Mouse (Mus musculus) CH12.LX (cell line): Measurements from ENCODE around the gene Macf1. TPM values are rescaled to one million over a fixed set of nuclear protein-coding genes. Genes with fewer than 3 reads are reported as not detected.

Source experiments
- DNase-seq: peaks from one replicate; pipeline ENCODE4 v3.0.0-alpha.2; 2013; ENCODE audit errors: extremely low read depth
- H3K27ac ChIP-seq: 2 replicates; pipeline ENCODE4 v1.5.1; 2012; ENCODE audit warnings: low read depth, mild to moderate bottlenecking, control low read depth, moderate library complexity; ENCODE audit not compliant: insufficient read depth
- H3K27me3 ChIP-seq: replicated peaks from 2 replicates; pipeline ENCODE3; 2012; ENCODE audit warnings: inconsistent platforms
- H3K36me3 ChIP-seq, 2 experiments: replicated peaks in 1 of 2; 2 replicates each; pipeline versions ENCODE3 to v1.6.1; 2012; ENCODE audit warnings: inconsistent platforms in 1 of 2, low read length in 1 of 2, mild to moderate bottlenecking in 1 of 2, mixed read lengths in 1 of 2, moderate library complexity in 1 of 2; ENCODE audit not compliant: control insufficient read depth in 1 of 2, insufficient read depth in 1 of 2
- H3K4me1 ChIP-seq, 2 experiments: 2 replicates each; pipeline ENCODE4 v1.6.1; 2012; ENCODE audit warnings: inconsistent platforms in 1 of 2, moderate library complexity in 1 of 2; ENCODE audit not compliant: insufficient read depth in 2 of 2, control insufficient read depth in 1 of 2
- H3K4me2 ChIP-seq: 2 replicates; pipeline ENCODE4 v1.6.1; 2012; ENCODE audit warnings: low read depth, mild to moderate bottlenecking, control low read depth; ENCODE audit not compliant: poor library complexity, insufficient read depth, severe bottlenecking
- H3K4me3 ChIP-seq, 3 experiments: fragments of 150-350 bp in 1 of 3; sonication (generic) in 1 of 3; replicated peaks in 1 of 3; 2 replicates each; pipeline versions ENCODE3 to v1.5.1; 2011 to 2012; ENCODE audit warnings: low read depth in 2 of 3, low read length in 2 of 3, mild to moderate bottlenecking in 2 of 3, moderate library complexity in 2 of 3, control low read depth in 1 of 3, improper control_type of control experiment in 1 of 3, inconsistent platforms in 1 of 3, mixed read lengths in 1 of 3; ENCODE audit not compliant: poor library complexity in 1 of 3
- H3K79me2 ChIP-seq: replicated peaks from 2 replicates; pipeline ENCODE4 v1.6.1; 2012; ENCODE audit warnings: mild to moderate bottlenecking, moderate library complexity; ENCODE audit not compliant: control insufficient read depth, poor library complexity, insufficient read depth, severe bottlenecking; ENCODE audit errors: extremely low read depth
- H3K9ac ChIP-seq: 2 replicates; pipeline ENCODE4 v1.6.1; 2012; ENCODE audit warnings: low read depth, mild to moderate bottlenecking, control low read depth, moderate library complexity; ENCODE audit not compliant: insufficient read depth
- H3K9me3 ChIP-seq: replicated peaks from 2 replicates; pipeline ENCODE3; 2012; ENCODE audit warnings: low read length, inconsistent platforms, mixed read lengths
- BHLHE40 ChIP-seq: IDR thresholded peaks from 2 replicates; pipeline ENCODE4 v1.6.1; 2011; ENCODE audit warnings: mild to moderate bottlenecking, low read depth, low read length, improper control_type of control experiment
- CHD1 ChIP-seq: IDR thresholded peaks from 2 replicates; pipeline ENCODE4 v1.6.1; 2012; ENCODE audit warnings: low read depth, low read length, improper control_type of control experiment, inconsistent platforms
- CHD2 ChIP-seq: IDR thresholded peaks from 2 replicates; pipeline ENCODE4 v1.6.1; 2011; ENCODE audit warnings: low read length, improper control_type of control experiment
- CTCF ChIP-seq, 2 experiments: IDR thresholded peaks in 1 of 2; conservative IDR thresholded peaks in 1 of 2; 2 replicates each; pipeline ENCODE4 v1.5.1; 2011 to 2012; ENCODE audit warnings: low read depth in 2 of 2, low read length in 2 of 2, improper control_type of control experiment in 1 of 2, inconsistent platforms in 1 of 2, mild to moderate bottlenecking in 1 of 2, moderate library complexity in 1 of 2
- E2F4 ChIP-seq: IDR thresholded peaks from 2 replicates; pipeline ENCODE4 v1.6.1; 2011; ENCODE audit warnings: low read depth, low read length, improper control_type of control experiment; ENCODE audit not compliant: insufficient replicate concordance
- ELF1 ChIP-seq: IDR thresholded peaks from 2 replicates; pipeline ENCODE4 v1.6.1; 2014; ENCODE audit warnings: low read depth, mild to moderate bottlenecking, inconsistent platforms, low read length, improper control_type of control experiment
- EP300 ChIP-seq: IDR thresholded peaks from 2 replicates; pipeline ENCODE4 v1.6.1; 2011; ENCODE audit warnings: low read length, improper control_type of control experiment
- ETS1 ChIP-seq: conservative IDR thresholded peaks from 2 replicates; pipeline ENCODE4 v1.6.1; 2012; ENCODE audit warnings: low read depth, mild to moderate bottlenecking, inconsistent platforms, low read length, improper control_type of control experiment, moderate library complexity
- GABPA ChIP-seq: IDR thresholded peaks from 2 replicates; pipeline ENCODE4 v1.6.1; 2012; ENCODE audit warnings: low read depth, low read length, improper control_type of control experiment, inconsistent platforms; ENCODE audit not compliant: insufficient replicate concordance
- HCFC1 ChIP-seq: IDR thresholded peaks from 2 replicates; pipeline ENCODE4 v1.6.1; 2012; ENCODE audit warnings: low read depth, mild to moderate bottlenecking, inconsistent platforms, low read length, improper control_type of control experiment
- IRF4 ChIP-seq: IDR thresholded peaks from 2 replicates; pipeline ENCODE4 v1.6.1; 2014; ENCODE audit warnings: low read depth, mild to moderate bottlenecking, inconsistent platforms, low read length, improper control_type of control experiment
- JUN ChIP-seq: IDR thresholded peaks from 2 replicates; pipeline ENCODE4 v1.6.1; 2011; ENCODE audit warnings: low read depth, mild to moderate bottlenecking, low read length, improper control_type of control experiment, moderate library complexity; ENCODE audit not compliant: insufficient read depth
- JUND ChIP-seq: conservative IDR thresholded peaks from 2 replicates; pipeline ENCODE4 v1.6.1; 2011; ENCODE audit warnings: low read depth, low read length, improper control_type of control experiment
- KAT2A ChIP-seq: IDR thresholded peaks from 2 replicates; pipeline ENCODE4 v1.6.1; 2012; ENCODE audit warnings: low read length, improper control_type of control experiment, inconsistent platforms; ENCODE audit not compliant: insufficient replicate concordance
- MAFK ChIP-seq: IDR thresholded peaks from 2 replicates; pipeline ENCODE4 v1.6.1; 2011; ENCODE audit warnings: low read length, improper control_type of control experiment; ENCODE audit not compliant: insufficient replicate concordance
- MAX ChIP-seq: IDR thresholded peaks from 2 replicates; pipeline ENCODE4 v1.6.1; 2011; ENCODE audit warnings: low read length, improper control_type of control experiment
- MAZ ChIP-seq: IDR thresholded peaks from 2 replicates; pipeline ENCODE4 v1.6.1; 2012; ENCODE audit warnings: low read depth, mild to moderate bottlenecking, inconsistent platforms, low read length, improper control_type of control experiment, moderate library complexity
- MEF2A ChIP-seq: IDR thresholded peaks from 2 replicates; pipeline ENCODE4 v1.6.1; 2014; ENCODE audit warnings: low read depth, mild to moderate bottlenecking, inconsistent platforms, low read length, improper control_type of control experiment, borderline replicate concordance
- MXI1 ChIP-seq: IDR thresholded peaks from 2 replicates; pipeline ENCODE4 v1.6.1; 2011; ENCODE audit warnings: mild to moderate bottlenecking, low read depth, low read length, improper control_type of control experiment
- MYC ChIP-seq: IDR thresholded peaks from 2 replicates; pipeline ENCODE4 v1.6.1; 2011; ENCODE audit warnings: low read depth, mild to moderate bottlenecking, improper control_type of control experiment, low read length
- NELFE ChIP-seq: IDR thresholded peaks from 2 replicates; pipeline ENCODE4 v1.6.1; 2011; ENCODE audit warnings: low read depth, low read length, improper control_type of control experiment
- NRF1 ChIP-seq: IDR thresholded peaks from 2 replicates; pipeline ENCODE4 v1.6.1; 2014; ENCODE audit warnings: low read depth, mild to moderate bottlenecking, inconsistent platforms, low read length, improper control_type of control experiment, moderate library complexity
- PAX5 ChIP-seq: IDR thresholded peaks from 2 replicates; pipeline ENCODE4 v1.6.1; 2012; ENCODE audit warnings: low read length, inconsistent platforms, mixed read lengths
- POLR2A ChIP-seq: IDR thresholded peaks from 2 replicates; pipeline ENCODE4 v1.6.1; 2011; ENCODE audit warnings: low read depth, mild to moderate bottlenecking, improper control_type of control experiment, low read length
- POLR2AphosphoS2 ChIP-seq: IDR thresholded peaks from 2 replicates; pipeline ENCODE4 v1.6.1; 2011; ENCODE audit warnings: low read depth, low read length, improper control_type of control experiment
- RAD21 ChIP-seq: IDR thresholded peaks from 2 replicates; pipeline ENCODE4 v1.6.1; 2011; ENCODE audit warnings: low read depth, mild to moderate bottlenecking, low read length, improper control_type of control experiment, moderate library complexity
- RCOR1 ChIP-seq: conservative IDR thresholded peaks from 2 replicates; pipeline ENCODE4 v1.6.1; 2012; ENCODE audit warnings: low read depth, mild to moderate bottlenecking, inconsistent platforms, low read length, improper control_type of control experiment
- SIN3A ChIP-seq: IDR thresholded peaks from 2 replicates; pipeline ENCODE4 v1.6.1; 2012; ENCODE audit warnings: low read length, improper control_type of control experiment, inconsistent platforms
- SMC3 ChIP-seq: IDR thresholded peaks from 2 replicates; pipeline ENCODE4 v1.6.1; 2011; ENCODE audit warnings: low read depth, low read length, improper control_type of control experiment
- TBP ChIP-seq: conservative IDR thresholded peaks from 2 replicates; pipeline ENCODE4 v1.6.1; 2011; ENCODE audit warnings: low read depth, low read length, improper control_type of control experiment
- TCF12 ChIP-seq: IDR thresholded peaks from 2 replicates; pipeline ENCODE4 v1.6.1; 2014; ENCODE audit warnings: low read depth, mild to moderate bottlenecking, inconsistent platforms, low read length, improper control_type of control experiment
- UBTF ChIP-seq: IDR thresholded peaks from 2 replicates; pipeline ENCODE4 v1.6.1; 2012; ENCODE audit warnings: low read depth, mild to moderate bottlenecking, inconsistent platforms, low read length, improper control_type of control experiment, moderate library complexity
- USF1 ChIP-seq: IDR thresholded peaks from 2 replicates; pipeline ENCODE4 v1.6.1; 2014; ENCODE audit warnings: low read depth, mild to moderate bottlenecking, inconsistent platforms, low read length, improper control_type of control experiment
- USF2 ChIP-seq: conservative IDR thresholded peaks from 2 replicates; pipeline ENCODE4 v1.6.1; 2011; ENCODE audit warnings: low read depth, low read length, improper control_type of control experiment
- ZC3H11A ChIP-seq: IDR thresholded peaks from 2 replicates; pipeline ENCODE4 v1.6.1; 2012; ENCODE audit warnings: low read depth, mild to moderate bottlenecking, inconsistent platforms, low read length, improper control_type of control experiment
- ZKSCAN1 ChIP-seq: IDR thresholded peaks from 2 replicates; pipeline ENCODE4 v1.6.1; 2012; ENCODE audit warnings: low read depth, inconsistent platforms, low read length, improper control_type of control experiment, borderline replicate concordance
- ZMIZ1 ChIP-seq: IDR thresholded peaks from 2 replicates; pipeline ENCODE4 v1.6.1; 2012; ENCODE audit warnings: low read depth, mild to moderate bottlenecking, inconsistent platforms, low read length, improper control_type of control experiment
- ZNF384 ChIP-seq: IDR thresholded peaks from 2 replicates; pipeline ENCODE4 v1.6.1; 2012; ENCODE audit warnings: low read depth, low read length, improper control_type of control experiment, inconsistent platforms
- dilution Hi-C: fragments of 300-500 bp; cut with MboI; formaldehyde crosslinking; loops from 2 replicates; pipeline ENCODE4 v1.14.3; 2020; ENCODE audit warnings: low sequenced_read_pairs; ENCODE audit not compliant: extremely low pct_unique_long_range_greater_than_20kb, extremely low pct_ligation_motif_present
- in situ Hi-C: fragments of 300-500 bp; cut with MboI; formaldehyde crosslinking; loops from 3 replicates; pipeline ENCODE4 v1.14.3; 2019; ENCODE audit warnings: low sequenced_read_pairs, low pct_ligation_motif_present, low pct_unique_long_range_greater_than_20kb, mixed read lengths
- polyA plus RNA-seq: library from polyadenylated mRNA; unstranded; fragments of >175 nt; gene quantifications from 2 replicates; pipeline ENCODE4 v1.2.1, GENCODE M21; 2012; ENCODE audit warnings: low read depth; ENCODE audit not compliant: insufficient read length
- total RNA-seq, 2 experiments: library from RNA; depleted of rRNA; stranded (reverse); fragments of 300-350 nt in 1 of 2; fragments of >200 nt in 1 of 2; gene quantifications; 2 replicates each; pipeline ENCODE4 v1.2.3; 2012 to 2014

Macf1 gene
- total and polyA plus RNA-seq, 3 experiments, result 63.3 to 93.3 (median 77.8) TPM

DNA sequence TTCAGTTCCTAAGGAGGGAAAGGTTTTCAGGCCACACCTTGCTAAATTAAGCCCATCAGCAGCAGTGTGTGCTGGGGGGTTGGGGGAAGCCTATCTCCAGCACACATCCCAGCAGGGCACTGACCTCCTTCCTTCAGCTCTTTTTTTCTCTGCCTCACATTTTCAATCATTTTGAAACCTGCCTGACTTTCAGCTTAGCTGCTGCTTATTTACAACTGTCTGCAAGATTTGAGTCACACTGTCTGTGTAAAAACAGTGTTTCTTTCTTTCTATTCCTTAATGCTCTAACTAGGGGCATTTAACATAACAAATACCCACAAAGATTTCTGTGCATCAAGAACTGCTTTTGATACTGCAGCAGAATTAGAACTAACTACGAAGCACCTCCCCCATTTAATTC, 289.9 kb downstream of the Macf1 start:
- Histone ChIP-seq H3K4me3 (no peak overlapping the region), H3K4me2 (no peak overlapping the region), H3K4me1 (peaks cover 12 to 61% of the 10 kb centered on the region in 2 experiments), H3K9me3 (no peaks in the 10 kb centered on the region), H3K36me3 (peaks cover 34 to 78% of the 10 kb centered on the region in 2 experiments), H3K9ac (no peak overlapping the region), H3K79me2 (no peaks in the 10 kb centered on the region), H3K27ac (peak overlapping the region; percentile 60), H3K27me3 (no peaks in the 10 kb centered on the region)
- DNase-seq, result peak; percentile 38
- dilution Hi-C loops, result no loop called here
- TF ChIP-seq USF1, result no peak
- TF ChIP-seq MEF2A, result peak; percentile 71
- TF ChIP-seq RCOR1, result no peak
- peak; percentile 42 for TF ChIP-seq JUN
- TF ChIP-seq USF2, result no peak
- TF ChIP-seq CTCF (conservative IDR thresholded peaks at IDR 0.05 in 1 of 2, IDR thresholded peaks at IDR 0.05 in 1 of 2; ENCODE audit: low read depth in 2 of 2, low read length in 2 of 2), result no peak
- no peak for TF ChIP-seq HCFC1
- no peak for TF ChIP-seq RAD21
- no peak for TF ChIP-seq POLR2A
- no peak for TF ChIP-seq GABPA
- 0 out of 2 replicates have a peak, but pooled peaks have one; percentile 56 for TF ChIP-seq BHLHE40
- TF ChIP-seq CHD1, result no peak
- no peak for TF ChIP-seq NELFE
- no peak for TF ChIP-seq MAZ
- TF ChIP-seq MYC, result no peak
- no peak for TF ChIP-seq ELF1
- TF ChIP-seq MAX, result no peak
- TF ChIP-seq E2F4, result no peak
- no peak for TF ChIP-seq NRF1
- peak; percentile 77 for TF ChIP-seq JUND
- peak; percentile 89 for TF ChIP-seq IRF4
- TF ChIP-seq ETS1, result no peak
- no peak for TF ChIP-seq PAX5
- peak; percentile 78 for TF ChIP-seq EP300
- TF ChIP-seq CHD2, result 0 out of 2 replicates have a peak, but pooled peaks have one; percentile 36
- TF ChIP-seq MXI1, result peak; percentile 29; the same call in 1 of the 2 replicates
- TF ChIP-seq ZMIZ1, result no peak
- no peak for TF ChIP-seq SMC3
- no peak for TF ChIP-seq ZC3H11A
- no peak for TF ChIP-seq TCF12
- TF ChIP-seq MAFK, result no peak
- no peak for TF ChIP-seq ZKSCAN1
- TF ChIP-seq POLR2AphosphoS2, result 0 out of 2 replicates have a peak, but pooled peaks have one; percentile 26
- TF ChIP-seq SIN3A, result no peak
- TF ChIP-seq KAT2A, result no peak
- no peak for TF ChIP-seq TBP
- peak; percentile 84 for TF ChIP-seq ZNF384
- TF ChIP-seq UBTF, result no peak
- in situ Hi-C loops, result no loop called here
